Mouse (Mus musculus) Patski (cell line): ENCODE measurements around the gene Dstyk. TPM values are rescaled to one million over a fixed set of nuclear protein-coding genes. Genes with fewer than 3 reads are reported as not detected.

Source experiments
- ATAC-seq: fragments of 100-300 bp; one replicate; pipeline ENCODE4 v1.8.0; 2021
- CTCF ChIA-PET: fragments of 350-600 bp; sonication (Branson Sonifier 250); formaldehyde crosslinking; loops from one replicate; lab custom pipeline; 2022; ENCODE audit warnings: inconsistent platforms; lab: Charles Lee
- POLR2A ChIA-PET: fragments of 350-600 bp; sonication (Branson Sonifier 250); formaldehyde crosslinking; loops from one replicate; lab custom pipeline; 2022; ENCODE audit warnings: antibody characterized with exemption, inconsistent platforms; lab: Charles Lee
- DNase-seq: peaks from one replicate; pipeline ENCODE4 v3.0.0-alpha.2; 2011; ENCODE audit warnings: low read depth, low spot score
- H3K27me3 ChIP-seq: fragments of 371-371 bp; one replicate; pipeline ENCODE4 v1.5.1; 2021
- CTCF ChIP-seq: fragments of 100-300 bp; IDR thresholded peaks from one replicate; pipeline ENCODE4 v1.5.1; 2021
- in situ Hi-C: fragments of 300-500 bp; cut with MboI; formaldehyde crosslinking; loops from 3 replicates; pipeline ENCODE4 v1.11.1; 2018; ENCODE audit warnings: low pct_unique_long_range_greater_than_20kb, mixed read lengths
- polyA plus RNA-seq: library from polyadenylated mRNA; unstranded; gene quantifications from one replicate; pipeline ENCODE4 v1.2.3, GENCODE M21; 2021

The Dstyk gene
- polyA plus RNA-seq, 1 experiment from 2014 or later, result 26.8 TPM

DNA sequence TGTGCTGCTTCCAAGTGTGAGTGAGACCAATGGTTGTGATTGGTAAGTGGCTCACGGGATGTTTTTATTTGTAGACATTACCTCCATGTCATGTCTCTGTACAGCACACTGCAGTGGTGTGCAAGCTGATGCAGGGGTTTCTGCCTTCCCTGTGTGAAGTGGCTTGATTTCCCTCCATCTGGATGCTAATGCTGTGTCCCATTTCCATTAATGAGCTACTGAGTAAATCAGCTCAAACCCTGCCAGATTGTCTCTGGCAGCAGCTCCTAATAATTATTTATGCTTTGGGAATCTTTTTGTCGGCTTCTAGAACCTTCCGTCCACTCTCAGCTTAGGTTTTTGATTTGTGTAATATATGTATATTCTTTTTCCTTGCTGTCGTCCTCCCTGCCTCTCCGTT, 87.8 kb downstream of the Dstyk start:
- DNase-seq (no peak), ATAC-seq (no peak)
- CTCF ChIA-PET, result interaction anchor here (1.4 kb wide), 1 partner anchor 24 kb away, joined by 3 read pairs; no protein-coding TSS in a partner anchor
- POLR2A ChIA-PET, result no interaction called here
- no peaks in the 10 kb centered on the region for H3K27me3 ChIP-seq
- in situ Hi-C loops, result no loop called here
- no peak for TF ChIP-seq CTCF

DNA sequence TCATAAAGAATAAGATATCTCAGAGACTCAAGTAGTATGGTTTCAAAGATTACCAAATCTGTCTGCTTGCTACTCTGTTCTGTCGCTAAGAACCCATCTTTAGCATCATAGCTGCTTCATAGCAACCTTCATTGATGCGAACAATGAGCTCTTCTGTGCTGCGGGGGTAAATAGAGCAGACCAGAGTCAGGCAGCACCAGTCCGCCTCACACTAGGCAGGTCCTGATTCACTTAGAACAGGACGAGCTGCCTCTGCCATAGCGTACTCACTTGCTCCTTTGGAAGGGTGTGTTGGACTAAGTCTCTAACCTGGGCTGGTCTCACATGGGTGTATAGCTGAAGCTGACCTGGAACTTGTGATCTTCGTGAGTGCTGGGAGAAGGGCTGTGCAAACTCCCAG, 88.7 kb downstream of the Dstyk start, which contains the start of gene Tmem81:
Tmem81 (plus strand) TSS at position 173 of the 400 bp plus-strand sequence.
- ChIA-PET CTCF (interaction anchor here (1.1 to 1.4 kb wide), 2 partner anchors 20 to 25 kb away, joined by 3 read pairs; no protein-coding TSS in a partner anchor), POLR2A (interaction anchor here (1.2 kb wide), 1 partner anchor 10 kb away, joined by 3 read pairs; no protein-coding TSS in a partner anchor)
- no peak for TF ChIP-seq CTCF
- no peaks in the 10 kb centered on the region for H3K27me3 ChIP-seq
- no peak for ATAC-seq
- in situ Hi-C loops, result no loop called here
- DNase-seq, result no peak

GRCm38 (mm10) chr1:132506656-132507055, 89.3 kb downstream of the Dstyk start:
- ChIA-PET CTCF (interaction anchor here (1.1 to 2.3 kb wide), 4 partner anchors 9 to 88 kb away, joined by 3 to 6 read pairs (median 3); no protein-coding TSS in a partner anchor), POLR2A (interaction anchor here (1.2 kb wide), 1 partner anchor 11 kb away, joined by 3 read pairs; no protein-coding TSS in a partner anchor)
- ATAC-seq (no peak), DNase-seq (no peak)
- no peak for TF ChIP-seq CTCF
- H3K27me3 ChIP-seq, result no peaks in the 10 kb centered on the region
- in situ Hi-C loops, result no loop called here

GRCm38 (mm10) chr1:132509771-132510170, 92.4 kb downstream of the Dstyk start:
- POLR2A ChIA-PET, result no interaction called here
- no peak for DNase-seq
- in situ Hi-C loops, result no loop called here

GRCm38 (mm10) chr1:132511521-132511920, 94.2 kb downstream of the Dstyk start:
- in situ Hi-C loops, result no loop called here
- CTCF ChIA-PET, result interaction anchor here (0.6 to 1.9 kb wide), 2 partner anchors 13 to 14 kb away, joined by 3 to 6 read pairs; no protein-coding TSS in a partner anchor
- ATAC-seq (no peak), DNase-seq (no peak)
- H3K27me3 ChIP-seq, result no peaks in the 10 kb centered on the region
- TF ChIP-seq CTCF, result no peak
- POLR2A ChIA-PET, result no interaction called here

More at GRCm38 (mm10) chr1:132509771-132510170, 92.4 kb downstream of the Dstyk start:
- CTCF ChIA-PET, result interaction anchor here (1.2 kb wide), 1 partner anchor 13 kb away, joined by 5 read pairs; no protein-coding TSS in a partner anchor
- no peak for ATAC-seq
- H3K27me3 ChIP-seq, result no peaks in the 10 kb centered on the region
- TF ChIP-seq CTCF, result no peak

DNA sequence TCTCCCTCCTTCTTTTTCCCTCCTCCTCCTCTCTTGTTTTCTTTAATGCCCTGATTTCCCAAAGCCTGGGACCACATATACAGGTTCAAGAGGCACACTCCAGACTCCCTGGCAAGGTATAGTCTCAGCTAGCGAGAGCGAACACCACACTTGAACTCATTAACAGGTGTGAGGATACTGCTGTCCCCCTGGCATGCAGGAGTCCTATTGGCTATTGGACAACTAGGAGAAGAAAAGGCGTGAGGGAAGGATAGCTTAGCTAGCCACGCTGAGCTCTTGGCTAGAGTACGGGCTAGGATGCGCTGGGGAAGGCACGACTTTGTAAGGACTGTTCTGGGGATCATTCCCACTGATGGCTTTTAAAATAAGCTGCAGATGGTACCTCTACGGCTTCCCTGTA, 94.8 kb downstream of the Dstyk start:
- H3K27me3 ChIP-seq, result no peaks in the 10 kb centered on the region
- in situ Hi-C loops, result no loop called here
- TF ChIP-seq CTCF, result no peak
- CTCF ChIA-PET, result interaction anchor here (0.6 to 1.9 kb wide), 2 partner anchors 12 to 14 kb away, joined by 3 to 6 read pairs; no protein-coding TSS in a partner anchor
- POLR2A ChIA-PET, result interaction anchor here (0.7 kb wide), 1 partner anchor 431 kb away, joined by 5 read pairs; no protein-coding TSS in a partner anchor
- DNase-seq (no peak), ATAC-seq (no peak)

- TF ChIP-seq CTCF, result no peak
- ChIA-PET CTCF (no interaction called here), POLR2A (no interaction called here)
- in situ Hi-C loops, result no loop called here
- no peak for ATAC-seq
- peaks cover 8% of the 10 kb centered on the region for H3K27me3 ChIP-seq
- no peak for DNase-seq
These were observed 98.0 kb downstream of the Dstyk start for GRCm38 (mm10) chr1:132515339-132515738.

Other genes with a start within 250 kb of the Dstyk start
- 12.0 TPM for gene Lemd1, start 226.1 kb upstream of the Dstyk start, polyA plus RNA-seq
- gene AC124108.1, start 226.1 kb upstream of the Dstyk start, polyA plus RNA-seq, result 3.4 TPM
- 0.22 TPM for gene Gm10188, start 187.8 kb upstream of the Dstyk start, polyA plus RNA-seq
- 141 TPM for gene Klhdc8a, start 118.9 kb upstream of the Dstyk start, polyA plus RNA-seq
- gene Nuak2, start 101.4 kb upstream of the Dstyk start, polyA plus RNA-seq, result 110 TPM
- 12.2 TPM for gene Tmcc2, start 26.3 kb upstream of the Dstyk start, polyA plus RNA-seq
- gene Rbbp5, start 59.8 kb downstream of the Dstyk start, polyA plus RNA-seq, result 41.0 TPM
- gene Tmem81, start 88.7 kb downstream of the Dstyk start, polyA plus RNA-seq, result 7.7 TPM
- 0.17 TPM for gene Cntn2, start 125.7 kb downstream of the Dstyk start, polyA plus RNA-seq